ENCODE assay signal across 33 mouse cellular contexts in the genomic region with DNA sequence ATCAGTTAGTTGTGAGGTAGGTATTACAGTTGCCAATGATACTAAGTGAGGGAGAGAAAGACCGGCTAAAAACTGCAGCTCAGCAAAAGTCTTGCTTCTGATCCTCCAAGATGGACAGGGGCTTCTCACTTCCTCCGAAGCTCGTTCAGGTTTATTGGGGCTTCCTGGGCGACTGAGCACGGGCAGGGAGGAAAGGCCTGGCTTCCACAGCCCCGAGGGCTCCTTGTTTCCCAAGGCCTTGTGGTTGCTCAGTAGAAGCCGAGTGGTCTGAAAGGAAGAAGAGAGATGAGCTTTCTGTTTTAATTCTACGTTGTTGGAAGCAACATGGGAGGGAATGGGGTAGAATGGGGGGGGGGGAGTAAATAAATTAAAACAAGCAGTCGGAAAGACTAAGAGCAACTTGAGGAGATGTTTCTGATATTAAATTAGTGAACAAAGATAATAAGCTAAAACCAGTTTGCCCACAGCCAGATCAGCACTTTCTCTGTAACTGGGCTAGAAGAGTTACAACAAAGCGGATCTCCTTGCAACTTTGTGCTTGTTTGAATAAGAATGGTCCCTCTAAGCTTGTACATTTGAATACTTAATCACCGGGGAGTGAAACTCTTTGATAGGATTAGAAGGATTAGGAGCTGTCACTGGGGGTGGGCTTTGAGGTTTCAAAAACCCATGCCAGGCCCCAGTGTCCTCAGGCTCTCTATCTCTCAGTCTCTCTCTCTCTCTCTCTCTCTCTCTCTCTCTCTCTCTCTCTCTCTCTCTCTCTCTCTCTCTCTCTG. TPM values are rescaled to one million over a fixed set of nuclear protein-coding genes. Genes with fewer than 3 reads are reported as not detected.
DNase-seq lines count a peak whose midpoint lies in the region; ATAC-seq and TF ChIP-seq lines count a peak whose summit lies in the region.
"Had no signal": no experiment of that assay in that cellular context is flagged by ENCODE, and none has a peak within 500 bp of the region (broad histone marks: within the 10 kb centered on the region; RNA-seq: fewer than 3 reads in every experiment).

No protein-coding gene starts in this region.

- peaks cover 26% of the 10 kb centered on the region for H3K4me1 ChIP-seq in midbrain, embryonic 10.5 days
- peaks cover 5% of the 10 kb centered on the region for H3K4me1 ChIP-seq in midbrain, embryonic 15.5 days
- H3K4me1 ChIP-seq in midbrain, embryonic 13.5 days (replicated peaks) = peaks cover 13% of the 10 kb centered on the region
- H3K4me1 ChIP-seq in stomach, postnatal 0 days (replicated peaks; ENCODE audit: control insufficient read depth, insufficient read depth) = no peaks in the 10 kb centered on the region

- peaks cover 86% of the 10 kb centered on the region for H3K36me3 ChIP-seq in midbrain, embryonic 10.5 days
- H3K36me3 ChIP-seq in midbrain, embryonic 15.5 days (replicated peaks) = 0 out of 2 replicates have a peak, but pooled peaks cover 11% of the 10 kb centered on the region
- H3K36me3 ChIP-seq in midbrain, embryonic 13.5 days = peaks cover 42% of the 10 kb centered on the region
- peaks cover 14% of the 10 kb centered on the region for H3K36me3 ChIP-seq in stomach, postnatal 0 days (ENCODE audit: control insufficient read depth, insufficient read depth, low read length)

- WGBS in midbrain, embryonic 10.5 days = 17% methylated on average over 11 of the region's 11 CpGs
- 14% methylated on average over 11 of the region's 11 CpGs for WGBS in midbrain, embryonic 15.5 days
- WGBS in midbrain, embryonic 13.5 days = 9% methylated on average over 11 of the region's 11 CpGs
- 73% methylated on average over 11 of the region's 11 CpGs for WGBS in stomach, postnatal 0 days

- peak; percentile 23 for DNase-seq in embryo, embryonic 10.5 days (ENCODE audit: low spot score)
- DNase-seq in embryo, embryonic 10 days (ENCODE audit: low spot score) = no peak
- DNase-seq in midbrain, embryonic 10.5 days (ENCODE audit: low spot score) = peak; percentile 51
- peak; percentile 82 for DNase-seq in ZHBTc4 (ENCODE audit: low read depth, low spot score)
- DNase-seq in stomach, postnatal 0 days (ENCODE audit: low spot score) = no peak
- no peak for DNase-seq in heart, adult 8-10 months (ENCODE audit: low spot score)
- DNase-seq: adrenal gland, postnatal 10 days; cerebellum, adult 11 months; gastrocnemius, postnatal 10 days; heart, postnatal 36 days; kidney, adult 8-10 months; kidney, postnatal 14 days; layer of hippocampus, adult 9-11 months; liver, embryonic 13.5 days; lung, adult 18-20 months; lung, postnatal 4 days; right cerebral cortex, adult 18-20 months; spleen, adult 18-20 months; thymus, adult 18-20 months; thymus, postnatal 25 days had no signal

- H3K9me3 ChIP-seq in midbrain, embryonic 10.5 days (replicated peaks) = no peaks in the 10 kb centered on the region
- H3K9me3 ChIP-seq in midbrain, embryonic 15.5 days = no peaks in the 10 kb centered on the region
- no peaks in the 10 kb centered on the region for H3K9me3 ChIP-seq in midbrain, embryonic 13.5 days
- no peaks in the 10 kb centered on the region for H3K9me3 ChIP-seq in stomach, postnatal 0 days (ENCODE audit: control insufficient read depth, low read length)
- H3K9me3 ChIP-seq: embryonic facial prominence, embryonic 12.5 days; heart, embryonic 10.5 days; heart, embryonic 15.5 days; hindbrain, embryonic 13.5 days; limb, embryonic 10.5 days; limb, embryonic 15.5 days; liver, embryonic 13.5 days; megakaryocyte, embryonic 14.5 days; neural tube, embryonic 15.5 days had no signal

- TF ChIP-seq CTCF in stomach, postnatal 0 days (IDR thresholded peaks at IDR 0.05; ENCODE audit: low read depth) = no peak

- ATAC-seq in midbrain, embryonic 15.5 days (replicated peaks) = no peak
- peak; percentile 79 for ATAC-seq in midbrain, embryonic 13.5 days
- ATAC-seq in stomach, postnatal 0 days (ENCODE audit: low FRiP score, low TSS enrichment) = no peak
- ATAC-seq: intestine, embryonic 16.5 days; lung, postnatal 0 days had no signal

- H3K27me3 ChIP-seq in midbrain, embryonic 10.5 days (ENCODE audit: low read depth, poor library complexity, severe bottlenecking) = peaks cover 62% of the 10 kb centered on the region
- H3K27me3 ChIP-seq in midbrain, embryonic 15.5 days (replicated peaks) = no peaks in the 10 kb centered on the region
- peaks cover 52% of the 10 kb centered on the region for H3K27me3 ChIP-seq in midbrain, embryonic 13.5 days
- no peaks in the 10 kb centered on the region for H3K27me3 ChIP-seq in stomach, postnatal 0 days (ENCODE audit: control insufficient read depth, insufficient read depth, low read length)
- H3K27me3 ChIP-seq: CH12.LX; embryonic facial prominence, embryonic 12.5 days; heart, embryonic 15.5 days; hindbrain, embryonic 13.5 days; limb, embryonic 15.5 days; liver, embryonic 13.5 days; neural tube, embryonic 15.5 days had no signal

- peak overlapping the region; percentile 14; the same call in 1 of the 2 replicates for H3K4me3 ChIP-seq in midbrain, embryonic 10.5 days
- H3K4me3 ChIP-seq in midbrain, embryonic 15.5 days = no peak overlapping the region
- H3K4me3 ChIP-seq in midbrain, embryonic 13.5 days (replicated peaks) = no peak overlapping the region
- H3K4me3 ChIP-seq in stomach, postnatal 0 days (ENCODE audit: low read depth, low read length) = no peak overlapping the region
- H3K4me3 ChIP-seq: embryonic facial prominence, embryonic 12.5 days; heart, embryonic 10.5 days; heart, embryonic 15.5 days; hindbrain, embryonic 13.5 days; limb, embryonic 10.5 days; limb, embryonic 15.5 days; liver, embryonic 13.5 days; megakaryocyte, embryonic 14.5 days; neural tube, embryonic 15.5 days had no signal

- peak overlapping the region; percentile 79 for H3K27ac ChIP-seq in midbrain, embryonic 10.5 days (replicated peaks)
- H3K27ac ChIP-seq in midbrain, embryonic 15.5 days = no peak overlapping the region
- peak overlapping the region; percentile 56 for H3K27ac ChIP-seq in midbrain, embryonic 13.5 days
- H3K27ac ChIP-seq in stomach, postnatal 0 days (replicated peaks) = no peak overlapping the region
- H3K27ac ChIP-seq: embryonic facial prominence, embryonic 12.5 days; heart, embryonic 10.5 days; heart, embryonic 15.5 days; hindbrain, embryonic 13.5 days; limb, embryonic 10.5 days; limb, embryonic 15.5 days; liver, embryonic 13.5 days; neural tube, embryonic 15.5 days had no signal

- no peak for TF ChIP-seq EP300 in stomach, postnatal 0 days (optimal IDR thresholded peaks at IDR 0.05)

- no peak overlapping the region for H3K4me2 ChIP-seq in midbrain, embryonic 15.5 days
- H3K4me2 ChIP-seq in midbrain, embryonic 13.5 days (replicated peaks) = peak overlapping the region; percentile 11; the same call in 1 of the 2 replicates
- no peak overlapping the region for H3K4me2 ChIP-seq in stomach, postnatal 0 days (replicated peaks; ENCODE audit: low read depth)
- H3K4me2 ChIP-seq: embryonic facial prominence, embryonic 12.5 days; heart, embryonic 15.5 days; hindbrain, embryonic 13.5 days; limb, embryonic 15.5 days; liver, embryonic 13.5 days; neural tube, embryonic 15.5 days had no signal

- H3K9ac ChIP-seq in midbrain, embryonic 15.5 days = no peak overlapping the region
- H3K9ac ChIP-seq in midbrain, embryonic 13.5 days (replicated peaks) = 0 out of 2 replicates have a peak overlapping the region, but pooled peaks have one; percentile 23
- no peak overlapping the region for H3K9ac ChIP-seq in stomach, postnatal 0 days (ENCODE audit: low read length)
- H3K9ac ChIP-seq: embryonic facial prominence, embryonic 12.5 days; heart, embryonic 15.5 days; hindbrain, embryonic 13.5 days; limb, embryonic 15.5 days; liver, embryonic 13.5 days; neural tube, embryonic 15.5 days had no signal

RNA-seq across cellular contexts. Expression of a gene that starts 6.0 kb away (rescaled TPM):
- polyA plus RNA-seq in midbrain, embryonic 10.5 days (2016; fragmentation: Nextera tagmentation; extraction: Ambion mirVana) = 12.9 and 13.6 TPM in 2 replicates
- 8.2 and 9.1 TPM in 2 replicates for polyA plus RNA-seq in midbrain, embryonic 15.5 days (2015; fragmentation: Nextera tagmentation; extraction: Ambion mirVana)
- polyA plus RNA-seq in midbrain, embryonic 13.5 days (2015; fragmentation: Nextera tagmentation; extraction: Ambion mirVana) = 10.6 and 11.0 TPM in 2 replicates
- 2.1 and 2.3 TPM in 2 replicates for polyA plus RNA-seq in stomach, postnatal 0 days (2015; fragmentation: Nextera tagmentation; extraction: Ambion mirVana)
- total RNA-seq in heart, adult 8-10 months (2022) = 1 to 10 TPM; 1.0 to 1.6 (median 1.3) TPM

RNA-seq across cellular contexts. Expression of a gene that starts 39.2 kb away (rescaled TPM):
- polyA plus RNA-seq in midbrain, embryonic 10.5 days (2016; fragmentation: Nextera tagmentation; extraction: Ambion mirVana) = 5.6 and 7.2 TPM in 2 replicates
- 19.7 and 21.0 TPM in 2 replicates for polyA plus RNA-seq in midbrain, embryonic 15.5 days (2015; fragmentation: Nextera tagmentation; extraction: Ambion mirVana)
- 14.4 and 16.6 TPM in 2 replicates for polyA plus RNA-seq in midbrain, embryonic 13.5 days (2015; fragmentation: Nextera tagmentation; extraction: Ambion mirVana)
- polyA plus RNA-seq in stomach, postnatal 0 days (2015; fragmentation: Nextera tagmentation; extraction: Ambion mirVana) = 0.70 and 1.1 TPM in 2 replicates
- total RNA-seq in heart, adult 8-10 months (2022) = 1 to 10 TPM; 1.7 to 2.1 (median 1.9) TPM

Comparison
In these comparisons a context has a peak if more than half of its experiments do, and no peak if none do; other contexts are left out.
1. DNase-seq: peak in embryo, embryonic 10.5 days (single experiment), midbrain, embryonic 10.5 days (single experiment) and ZHBTc4 (single experiment); none in embryo, embryonic 10 days (single experiment), stomach, postnatal 0 days (single experiment) and heart, adult 8-10 months (single experiment).
2. H3K27ac ChIP-seq: peak in midbrain, embryonic 10.5 days (single experiment) and midbrain, embryonic 13.5 days (single experiment); none in midbrain, embryonic 15.5 days (single experiment) and stomach, postnatal 0 days (single experiment).